In genomic region chr2:6283569-6283968, GRCm38 (mm10) we compare ENCODE assay signal across 21 mouse cellular contexts. TPM values are rescaled to one million over a fixed set of nuclear protein-coding genes. Genes with fewer than 3 reads are reported as not detected.
A peak's percentile ranks its signal among the peaks of the same experiment; 100 is the strongest.
DNase-seq lines count a peak whose midpoint lies in the region; ATAC-seq and TF ChIP-seq lines count a peak whose summit lies in the region.
"Had no signal": no experiment of that assay in that cellular context is flagged by ENCODE, and none has a peak within 500 bp of the region (broad histone marks: within the 10 kb centered on the region; RNA-seq: fewer than 3 reads in every experiment).

No protein-coding gene starts in this region.

- DNase-seq in MEL (ENCODE audit: low read depth, low spot score) = peak; percentile 27
- DNase-seq in brain, adult 2 months (ENCODE audit: low read depth, low spot score) = peak; percentile 6
- DNase-seq in heart, adult 8-10 months (ENCODE audit: low spot score) = no peak
- DNase-seq in left cerebral cortex, adult 11 months (ENCODE audit: low spot score) = no peak
- DNase-seq: adrenal gland, adult 8-10 months; adrenal gland, postnatal 14 days; adrenal gland, postnatal 36 days; cerebellum, adult 11-12 months; cerebellum, adult 2 months; cerebellum, adult 9-10 months; cerebellum, postnatal 10 days; cerebellum, postnatal 25 days; forebrain, postnatal 0 days had no signal

- no peak overlapping the region for H3K4me3 ChIP-seq in liver, embryonic 15.5 days (replicated peaks)
- no peak overlapping the region for H3K4me3 ChIP-seq in liver, embryonic 12.5 days
- H3K4me3 ChIP-seq in MEL (ENCODE audit: control insufficient read depth in 1 of 2, insufficient read depth in 1 of 2, low read depth in 2 of 2, low read length in 2 of 2) = peak overlapping the region in 1 of 2 experiments; percentile 12; a peak in 1 of 4 replicates
- H3K4me3 ChIP-seq: embryonic facial prominence, embryonic 10.5 days; embryonic facial prominence, embryonic 12.5 days; forebrain, embryonic 13.5 days; forebrain, embryonic 15.5 days had no signal

- H3K9me3 ChIP-seq in liver, embryonic 15.5 days (replicated peaks) = no peaks in the 10 kb centered on the region
- 0 out of 2 replicates have a peak, but pooled peaks cover 4% of the 10 kb centered on the region for H3K9me3 ChIP-seq in liver, embryonic 12.5 days (replicated peaks)
- no peaks in the 10 kb centered on the region for H3K9me3 ChIP-seq in MEL (replicated peaks; ENCODE audit: insufficient read depth, low read length)
- H3K9me3 ChIP-seq: embryonic facial prominence, embryonic 12.5 days; forebrain, embryonic 13.5 days; forebrain, embryonic 15.5 days had no signal

- H3K4me2 ChIP-seq in liver, embryonic 15.5 days = no peak overlapping the region
- H3K4me2 ChIP-seq in liver, embryonic 12.5 days = no peak overlapping the region
- H3K4me2 ChIP-seq: embryonic facial prominence, embryonic 12.5 days; forebrain, embryonic 13.5 days; forebrain, embryonic 15.5 days had no signal

- H3K79me2 ChIP-seq in MEL (ENCODE audit: control insufficient read depth, insufficient read depth, low read length, poor library complexity) = no peaks in the 10 kb centered on the region

- peaks cover 68% of the 10 kb centered on the region for H3K4me1 ChIP-seq in liver, embryonic 15.5 days (replicated peaks)
- peaks cover 70% of the 10 kb centered on the region for H3K4me1 ChIP-seq in liver, embryonic 12.5 days
- H3K4me1 ChIP-seq in MEL (ENCODE audit: control insufficient read depth in 1 of 2, insufficient read depth in 2 of 2, low read length in 2 of 2) = peaks cover 29 to 40% of the 10 kb centered on the region in 2 experiments
- H3K4me1 ChIP-seq: forebrain, embryonic 13.5 days; forebrain, embryonic 15.5 days had no signal

- TF ChIP-seq RAD21 in MEL (IDR thresholded peaks at IDR 0.05; ENCODE audit: low read depth, low read length) = no peak

- TF ChIP-seq POLR2A in MEL (IDR thresholded peaks at IDR 0.05; ENCODE audit: control insufficient read depth in 1 of 2, insufficient read depth in 1 of 2, low read depth in 1 of 2, low read length in 2 of 2, poor library complexity in 1 of 2) = no peak

- no peaks in the 10 kb centered on the region for H3K36me3 ChIP-seq in liver, embryonic 15.5 days (replicated peaks)
- H3K36me3 ChIP-seq in liver, embryonic 12.5 days = no peaks in the 10 kb centered on the region
- H3K36me3 ChIP-seq in MEL (ENCODE audit: control insufficient read depth in 1 of 2, insufficient read depth in 2 of 2, low read length in 2 of 2) = peaks cover 0 to 34% of the 10 kb centered on the region in 2 experiments; a peak in 2 of 4 replicates
- H3K36me3 ChIP-seq: embryonic facial prominence, embryonic 10.5 days; embryonic facial prominence, embryonic 12.5 days; forebrain, embryonic 15.5 days had no signal

- peak; percentile 49 to 66; a peak in 3 of 4 replicates for TF ChIP-seq EP300 in MEL (IDR thresholded peaks at IDR 0.05; ENCODE audit: low read depth in 1 of 2, low read length in 2 of 2)

- H3K27ac ChIP-seq in liver, embryonic 15.5 days (replicated peaks) = 0 out of 2 replicates have a peak overlapping the region, but pooled peaks have one; percentile 85
- no peak overlapping the region for H3K27ac ChIP-seq in liver, embryonic 12.5 days
- H3K27ac ChIP-seq in MEL (ENCODE audit: control insufficient read depth, low read depth, low read length) = peak overlapping the region; percentile 93
- H3K27ac ChIP-seq: embryonic facial prominence, embryonic 10.5 days; embryonic facial prominence, embryonic 12.5 days; forebrain, embryonic 13.5 days; forebrain, embryonic 15.5 days had no signal

- H3K27me3 ChIP-seq in liver, embryonic 15.5 days = 0 out of 2 replicates have a peak, but pooled peaks cover 13% of the 10 kb centered on the region
- peaks cover 14% of the 10 kb centered on the region for H3K27me3 ChIP-seq in liver, embryonic 12.5 days (replicated peaks)
- no peaks in the 10 kb centered on the region for H3K27me3 ChIP-seq in MEL (ENCODE audit: control insufficient read depth in 1 of 2, insufficient read depth in 2 of 2, low read length in 2 of 2)
- H3K27me3 ChIP-seq: embryonic facial prominence, embryonic 12.5 days; forebrain, embryonic 13.5 days; forebrain, embryonic 15.5 days; Patski had no signal

- WGBS in liver, embryonic 15.5 days (ENCODE audit: insufficient replicate concordance) = 54% methylated on average over 2 of the region's 2 CpGs
- 64% methylated on average over 2 of the region's 2 CpGs for WGBS in liver, embryonic 12.5 days (ENCODE audit: insufficient replicate concordance)

- H3K9ac ChIP-seq in liver, embryonic 15.5 days = no peak overlapping the region
- H3K9ac ChIP-seq in liver, embryonic 12.5 days = no peak overlapping the region
- H3K9ac ChIP-seq in MEL (ENCODE audit: control insufficient read depth, low read depth, low read length, poor library complexity, severe bottlenecking) = no peak overlapping the region
- H3K9ac ChIP-seq: embryonic facial prominence, embryonic 12.5 days; forebrain, embryonic 13.5 days; forebrain, embryonic 15.5 days; forebrain, postnatal 0 days had no signal

- no peak for ATAC-seq in liver, embryonic 15.5 days (ENCODE audit: insufficient read depth)
- ATAC-seq in liver, embryonic 12.5 days = no peak
- ATAC-seq: activated CD4-positive, CD25-positive, alpha-beta regulatory T cell, adult 4 months; forebrain, embryonic 13.5 days; forebrain, embryonic 15.5 days; forebrain, postnatal 0 days; Patski had no signal

- no peak for TF ChIP-seq CTCF in MEL (IDR thresholded peaks at IDR 0.05 in 2 of 3, conservative IDR thresholded peaks at IDR 0.05 in 1 of 3; ENCODE audit: control insufficient read depth in 1 of 3, insufficient read depth in 1 of 3, low read depth in 2 of 3, low read length in 3 of 3, poor library complexity in 1 of 3, severe bottlenecking in 1 of 3)

TF ChIP-seq in MEL, 35 proteins besides CTCF, POLR2A, EP300 and RAD21:
- TF ChIP-seq TAL1 (IDR thresholded peaks at IDR 0.05; ENCODE audit: low read length) = peak; percentile 25; the same call in 1 of the 2 replicates
- no peak for TF ChIP-seq ELF1 (IDR thresholded peaks at IDR 0.05; ENCODE audit: low read depth, low read length)
- peak; percentile 54 for TF ChIP-seq GATA1 (IDR thresholded peaks at IDR 0.05; ENCODE audit: low read depth, low read length)
- 0 out of 2 replicates have a peak, but pooled peaks have one; percentile 37 for TF ChIP-seq ETS1 (IDR thresholded peaks at IDR 0.05; ENCODE audit: low read depth, low read length)
- 0 out of 2 replicates have a peak, but pooled peaks have one; percentile 39 for TF ChIP-seq RCOR1 (IDR thresholded peaks at IDR 0.05; ENCODE audit: low read depth, low read length)
- TF ChIP-seq TCF12 (IDR thresholded peaks at IDR 0.05; ENCODE audit: low read depth, low read length) = peak; percentile 43; the same call in 1 of the 2 replicates
- no peak for TF ChIP-seq MAZ (IDR thresholded peaks at IDR 0.05; ENCODE audit: low read depth, low read length)
TF ChIP-seq in MEL: peak in this region for 5.

RNA-seq across cellular contexts. Expression of gene Usp6nl, which starts 38.9 kb away (rescaled TPM):
- 2.5 and 3.1 TPM in 2 replicates for polyA plus RNA-seq in liver, embryonic 15.5 days (2015; fragmentation: Nextera tagmentation; extraction: Ambion mirVana)
- 7.7 and 7.9 TPM in 2 replicates for polyA plus RNA-seq in liver, embryonic 12.5 days (2016; fragmentation: Nextera tagmentation; extraction: Ambion mirVana)
- total RNA-seq in MEL (2012; rRNA removed) = 8.9 and 11.2 TPM in 2 replicates
- polyA plus RNA-seq in MEL (2012; ENCODE audit: insufficient read depth in 1 of 2, insufficient read length in 2 of 2, low read depth in 1 of 2, low replicate concordance in 2 of 2, missing spikeins in 1 of 2) = 10 to 100 TPM; 24.8 to 67.1 TPM
- total RNA-seq in heart, adult 8-10 months (2022) = 1 to 10 TPM; 5.1 to 6.8 (median 5.5) TPM

Comparison
In these comparisons a context has a peak if more than half of its experiments do, and no peak if none do; other contexts are left out.
1. DNase-seq: peak in MEL (single experiment) and brain, adult 2 months (single experiment); none in heart, adult 8-10 months (single experiment) and left cerebral cortex, adult 11 months (single experiment).